Mouse (Mus musculus) heart, postnatal 0 days (tissue): ENCODE measurements at regions not wholly inside any gene's neighbourhood (a gene's known extent, or its start where the extent isn't known, plus 50 kb on each side); places are given as distances from the start of the nearest gene placed in this dataset.

Experiments
- ATAC-seq: fragments of 200-750 bp; cut with Nextera tagmentation; 2 replicates; pipeline ENCODE4 v1.8.0; 2017; ENCODE audit warnings: low read depth, moderate number of reproducible peaks, moderate library complexity; ENCODE audit not compliant: insufficient read depth
- DNase-seq: peaks from one replicate; pipeline ENCODE4 v3.0.0-alpha.2; 2016; ENCODE audit warnings: low spot score
- H3K27ac ChIP-seq: fragments of 300-500 bp; sonication (generic); 2 replicates; pipeline ENCODE4 v1.5.1; 2014; ENCODE audit warnings: low read depth, mild to moderate bottlenecking
- H3K27me3 ChIP-seq: fragments of 300-500 bp; sonication (generic); 2 replicates; pipeline ENCODE4 v1.6.1; 2014; ENCODE audit warnings: low read length, mixed read lengths; ENCODE audit not compliant: control insufficient read depth, insufficient read depth
- H3K36me3 ChIP-seq: fragments of 300-500 bp; sonication (generic); replicated peaks from 2 replicates; pipeline ENCODE4 v1.6.1; 2014; ENCODE audit warnings: low read length, mixed read lengths; ENCODE audit not compliant: control insufficient read depth, insufficient read depth
- H3K4me1 ChIP-seq: fragments of 300-500 bp; sonication (generic); 2 replicates; pipeline ENCODE4 v1.6.1; 2014; ENCODE audit warnings: antibody characterized with exemption; ENCODE audit not compliant: control insufficient read depth, insufficient read depth
- H3K4me2 ChIP-seq: fragments of 300-500 bp; sonication (generic); 2 replicates; pipeline ENCODE4 v1.6.1; 2014; ENCODE audit warnings: low read depth, mild to moderate bottlenecking, low read length, moderate library complexity
- H3K4me3 ChIP-seq: fragments of 300-500 bp; sonication (generic); 2 replicates; pipeline ENCODE4 v1.5.1; 2014; ENCODE audit warnings: low read depth, low read length
- H3K9ac ChIP-seq: fragments of 300-500 bp; sonication (generic); replicated peaks from 2 replicates; pipeline ENCODE4 v1.6.1; 2014; ENCODE audit warnings: low read depth, low read length, mixed read lengths
- H3K9me3 ChIP-seq: fragments of 300-500 bp; sonication (generic); replicated peaks from 2 replicates; pipeline ENCODE4 v1.6.1; 2016; ENCODE audit warnings: low read length; ENCODE audit not compliant: control insufficient read depth
- CTCF ChIP-seq: IDR thresholded peaks from 2 replicates; pipeline ENCODE4 v1.5.1; 2016; ENCODE audit warnings: antibody characterized with exemption, control low read depth, low read depth
- EP300 ChIP-seq: IDR thresholded peaks from 2 replicates; pipeline ENCODE4 v1.6.1; 2016; ENCODE audit warnings: antibody characterized with exemption, low read depth
- WGBS: fragments of 180-500 bp; shearing (Covaris S2); extraction: QIAGEN DNeasy Blood & Tissue Kit; methylation state at CpG from one replicate; pipeline ENCODE4 v1.1.7; 2014; 5-methylcytosine and 5-hydroxymethylcytosine counted together

GRCm38 (mm10) chr4:150794878-150795277, 58.8 kb upstream of the Errfi1 start:
- ATAC-seq (no peak), DNase-seq (no peak)
- no peak overlapping the region for H3K9ac ChIP-seq
- H3K9me3 ChIP-seq, result no peaks in the 10 kb centered on the region
- no peak overlapping the region for H3K4me2 ChIP-seq
- no peak overlapping the region for H3K4me3 ChIP-seq
- H3K27ac ChIP-seq, result no peak overlapping the region
- H3K4me1 ChIP-seq, result peaks cover 10% of the 10 kb centered on the region
- H3K36me3 ChIP-seq, result no peaks in the 10 kb centered on the region
- TF ChIP-seq CTCF (no peak), EP300 (no peak)
- WGBS, result 51% methylated on average over 5 of the region's 5 CpGs
- H3K27me3 ChIP-seq, result no peaks in the 10 kb centered on the region

- Histone ChIP-seq H3K4me3 (no peak overlapping the region), H3K9me3 (no peaks in the 10 kb centered on the region), H3K9ac (no peak overlapping the region), H3K36me3 (no peaks in the 10 kb centered on the region), H3K4me2 (no peak overlapping the region), H3K4me1 (peaks cover 5% of the 10 kb centered on the region; the same call in 1 of the 2 replicates), H3K27me3 (no peaks in the 10 kb centered on the region), H3K27ac (no peak overlapping the region)
- 62% methylated on average over 9 of the region's 9 CpGs for WGBS
- DNase-seq (no peak), ATAC-seq (0 out of 2 replicates have a peak, but pooled peaks have one; percentile 11)
- no peak for TF ChIP-seq EP300
- no peak for TF ChIP-seq CTCF
These were observed 59.4 kb upstream of the Errfi1 start for GRCm38 (mm10) chr4:150794257-150794794.

- H3K4me3 ChIP-seq, result no peak overlapping the region
- H3K4me2 ChIP-seq, result no peak overlapping the region
- H3K27ac ChIP-seq, result no peak overlapping the region
- 87% methylated on average over 12 of the region's 12 CpGs for WGBS
- no peak overlapping the region for H3K9ac ChIP-seq
- H3K27me3 ChIP-seq, result no peaks in the 10 kb centered on the region
- TF ChIP-seq CTCF, result no peak
- TF ChIP-seq EP300, result no peak
- DNase-seq (no peak), ATAC-seq (no peak)
- H3K9me3 ChIP-seq, result no peaks in the 10 kb centered on the region
- no peaks in the 10 kb centered on the region for H3K4me1 ChIP-seq
- H3K36me3 ChIP-seq, result no peaks in the 10 kb centered on the region
These were observed 60.6 kb upstream of the Errfi1 start for GRCm38 (mm10) chr4:150793146-150793545.

- Histone ChIP-seq H3K9ac (no peak overlapping the region), H3K4me1 (no peaks in the 10 kb centered on the region), H3K4me2 (no peak overlapping the region), H3K36me3 (no peaks in the 10 kb centered on the region), H3K27me3 (no peaks in the 10 kb centered on the region), H3K4me3 (no peak overlapping the region), H3K27ac (no peak overlapping the region), H3K9me3 (no peaks in the 10 kb centered on the region)
- 62% methylated on average over 6 of the region's 7 CpGs for WGBS
- DNase-seq, result no peak
- no peak for ATAC-seq
- TF ChIP-seq CTCF (no peak), EP300 (no peak)
These were observed 64.6 kb upstream of the Errfi1 start for GRCm38 (mm10) chr4:150789166-150789565.

GRCm38 (mm10) chr4:150787113-150787512, 66.6 kb upstream of the Errfi1 start:
- Histone ChIP-seq H3K4me1 (no peaks in the 10 kb centered on the region), H3K4me2 (no peak overlapping the region), H3K4me3 (no peak overlapping the region), H3K9ac (no peak overlapping the region), H3K27ac (no peak overlapping the region), H3K27me3 (no peaks in the 10 kb centered on the region), H3K9me3 (no peaks in the 10 kb centered on the region), H3K36me3 (no peaks in the 10 kb centered on the region)
- no peak for TF ChIP-seq CTCF
- no peak for TF ChIP-seq EP300
- DNase-seq (no peak), ATAC-seq (no peak)
- 76% methylated on average over 6 of the region's 6 CpGs for WGBS

GRCm38 (mm10) chr4:150786651-150787050, 67.1 kb upstream of the Errfi1 start:
- H3K36me3 ChIP-seq, result no peaks in the 10 kb centered on the region
- H3K27me3 ChIP-seq, result no peaks in the 10 kb centered on the region
- no peak for TF ChIP-seq EP300
- TF ChIP-seq CTCF, result no peak
- no peak overlapping the region for H3K9ac ChIP-seq
- 90% methylated on average over 3 of the region's 3 CpGs for WGBS
- H3K4me2 ChIP-seq, result no peak overlapping the region
- no peak for DNase-seq
- H3K4me3 ChIP-seq, result no peak overlapping the region
- ATAC-seq, result no peak
- no peak overlapping the region for H3K27ac ChIP-seq
- H3K9me3 ChIP-seq, result no peaks in the 10 kb centered on the region
- no peaks in the 10 kb centered on the region for H3K4me1 ChIP-seq
